Mouse (Mus musculus) stomach, postnatal 0 days (tissue): ENCODE measurements around the gene Arel1.

Experiments used
- CTCF ChIP-seq: IDR thresholded peaks from 2 replicates; pipeline ENCODE4 v1.5.1; 2016; ENCODE audit warnings: antibody characterized with exemption, low read depth, mild to moderate bottlenecking, moderate library complexity
- EP300 ChIP-seq: optimal IDR thresholded peaks from 2 replicates; pipeline ENCODE3; 2016; ENCODE audit warnings: antibody characterized with exemption

- TF ChIP-seq CTCF = no peak
- no peak for TF ChIP-seq EP300
Observed at GRCm38 (mm10) chr12:84951531-84951930, 19.2 kb downstream of the Arel1 start.
